Mouse (Mus musculus) cortical plate, adult 2 months (tissue): Measurements from ENCODE around the gene Anapc11.

Experiments used
- CTCF ChIP-seq: fragments of 200-500 bp; IDR thresholded peaks from 2 replicates; pipeline ENCODE4 v1.5.1; 2011; ENCODE audit warnings: mild to moderate bottlenecking, control low read depth, low read length; ENCODE audit not compliant: insufficient read depth; ENCODE audit errors: extremely low read depth
- POLR2A ChIP-seq: fragments of 200-500 bp; IDR thresholded peaks from 2 replicates; pipeline ENCODE4 v1.6.1; 2011; ENCODE audit warnings: mild to moderate bottlenecking, low read length, control low read depth; ENCODE audit not compliant: insufficient read depth; ENCODE audit errors: extremely low read depth

DNA sequence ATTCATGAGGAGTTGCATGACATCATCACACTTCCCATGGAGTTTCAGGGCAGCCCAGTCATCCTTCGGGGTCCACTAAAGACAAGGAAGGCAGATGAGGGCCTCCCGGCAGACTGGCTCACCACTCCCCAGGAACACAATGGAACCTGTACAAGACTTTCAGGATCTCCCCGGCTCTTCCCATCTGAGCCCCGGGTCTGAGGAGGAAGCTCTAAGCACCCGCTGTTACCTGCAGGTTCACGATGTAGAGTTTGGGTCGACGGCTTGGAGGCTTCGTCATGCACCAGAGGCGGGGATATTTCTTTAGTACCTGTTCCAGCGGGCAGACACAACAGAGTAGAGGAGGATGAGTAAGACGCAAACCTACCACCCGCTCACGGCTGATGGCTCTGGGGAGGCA lies 22.0 kb downstream of the Anapc11 start:
- TF ChIP-seq CTCF (no peak), POLR2A (no peak)
